Mouse (Mus musculus) gastrocnemius, postnatal 14 days (tissue): ENCODE results near the gene Exoc4. TPM values are rescaled to one million over a fixed set of nuclear protein-coding genes. Genes with fewer than 3 reads are reported as not detected.

Experiments used
- DNase-seq: peaks from one replicate; pipeline ENCODE4 v3.0.0; 2021; ENCODE audit warnings: mixed read lengths
- intact Hi-C: fragments of 180-260 bp; cut with DNase I; formaldehyde crosslinking; loops from one replicate; pipeline ENCODE4 v1.15.1; 2025; ENCODE audit warnings: low total_unique reads
- total RNA-seq, 2 experiments: library from RNA; stranded (reverse); gene quantifications; 2 replicates each; pipeline ENCODE4 v1.2.3; 2021

The Exoc4 gene
- total RNA-seq, 2 experiments from 2014 or later = 36.3 to 36.6 TPM

- intact Hi-C loops = no loop called here
- DNase-seq = no peak
Measured at GRCm38 (mm10) chr6:33965571-33965970, 716.7 kb downstream of the Exoc4 start.

- intact Hi-C loops = no loop called here
Measured at GRCm38 (mm10) chr6:33968746-33969145, 719.9 kb downstream of the Exoc4 start.

GRCm38 (mm10) chr6:33972801-33973200 is 723.9 kb downstream of the Exoc4 start:
- no peak for DNase-seq

More at GRCm38 (mm10) chr6:33968746-33969145, 719.9 kb downstream of the Exoc4 start:
- no peak for DNase-seq

GRCm38 (mm10) chr6:33976576-33976975 is 727.7 kb downstream of the Exoc4 start:
- DNase-seq = no peak
- intact Hi-C loops = no loop called here

More at GRCm38 (mm10) chr6:33972801-33973200, 723.9 kb downstream of the Exoc4 start:
- intact Hi-C loops = no loop called here

- DNase-seq = no peak
- intact Hi-C loops = no loop called here
Measured at GRCm38 (mm10) chr6:33977448-33977847, 728.6 kb downstream of the Exoc4 start.

- no peak for DNase-seq
- intact Hi-C loops = no loop called here
Measured at GRCm38 (mm10) chr6:33977880-33978279, 729.0 kb downstream of the Exoc4 start.

GRCm38 (mm10) chr6:33982709-33983108 is 733.8 kb downstream of the Exoc4 start:
- no peak for DNase-seq
- intact Hi-C loops = no loop called here

GRCm38 (mm10) chr6:33987132-33987531 is 738.2 kb downstream of the Exoc4 start:
- no peak for DNase-seq
- intact Hi-C loops = no loop called here

GRCm38 (mm10) chr6:33992213-33993034 is 743.5 kb downstream of the Exoc4 start:
- intact Hi-C loops = no loop called here
- no peak for DNase-seq

- intact Hi-C loops = no loop called here
- DNase-seq = no peak
Measured at GRCm38 (mm10) chr6:33993842-33994241, 745.0 kb downstream of the Exoc4 start.

GRCm38 (mm10) chr6:33998590-33998989 is 749.7 kb downstream of the Exoc4 start:
- no peak for DNase-seq
- intact Hi-C loops = no loop called here

- no peak for DNase-seq
- intact Hi-C loops = no loop called here
Measured at GRCm38 (mm10) chr6:33999530-33999929, 750.6 kb downstream of the Exoc4 start.

GRCm38 (mm10) chr6:34000644-34001043 is 751.8 kb downstream of the Exoc4 start:
- no peak for DNase-seq
- intact Hi-C loops = no loop called here

GRCm38 (mm10) chr6:34003033-34003432 is 754.1 kb downstream of the Exoc4 start:
- intact Hi-C loops = no loop called here
- no peak for DNase-seq

- intact Hi-C loops = no loop called here
- DNase-seq = no peak
Measured at GRCm38 (mm10) chr6:34013469-34013868, 764.6 kb downstream of the Exoc4 start.

Other genes starting within 250 kb of the Exoc4 start
- 100 to 1,000 TPM; 292 to 315 TPM for gene Chchd3, start 188.8 kb upstream of the Exoc4 start, total RNA-seq